Mouse (Mus musculus): ENCODE results near the gene Ap1b1.
A peak's percentile ranks its signal among the peaks of the same experiment; 100 is the strongest.

Ap1b1 gene

DNA sequence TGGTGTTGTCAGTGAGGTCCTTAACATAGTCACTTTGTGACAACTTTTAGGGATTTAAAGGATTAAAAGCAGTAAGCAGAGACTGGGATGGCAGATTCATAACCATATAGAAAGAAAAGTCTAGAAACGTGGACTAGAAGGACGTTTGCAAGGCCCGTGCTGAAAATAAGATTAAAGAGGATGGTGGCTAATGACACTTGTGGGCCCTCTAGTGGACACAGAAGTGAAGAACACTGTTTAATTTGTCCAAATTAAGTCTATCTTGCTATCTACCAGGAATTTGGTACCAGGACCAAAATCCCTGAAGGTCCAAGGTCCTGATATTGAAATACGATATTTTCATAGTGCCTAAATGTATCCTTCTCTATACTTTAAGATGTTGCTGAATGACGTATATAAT, 2.4 kb upstream of the Ap1b1 start:
- DNase-seq (ENCODE audit: low read depth, low spot score) = peak; percentile 52

DNA sequence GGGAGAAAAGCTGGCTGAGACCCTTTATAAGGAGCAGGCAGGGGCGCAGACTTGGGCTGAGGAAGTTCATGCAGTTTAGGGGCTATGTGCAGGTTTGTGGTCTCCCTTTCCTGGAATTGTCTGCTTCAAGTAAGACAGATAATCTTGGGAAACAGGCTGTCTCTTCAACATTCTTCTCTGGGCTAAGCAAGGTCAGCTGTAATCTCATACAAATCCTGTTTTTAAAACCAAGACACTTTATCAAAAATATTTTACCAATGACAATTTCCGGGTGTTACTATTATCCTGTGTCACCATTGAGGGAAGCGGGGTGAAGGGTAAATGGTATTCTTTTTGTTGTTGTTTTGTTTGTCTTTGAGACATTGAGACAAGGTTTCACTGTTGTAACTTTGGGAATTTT, 1.8 kb upstream of the Ap1b1 start:
- no peak for DNase-seq (ENCODE audit: low read depth, low spot score)

DNA sequence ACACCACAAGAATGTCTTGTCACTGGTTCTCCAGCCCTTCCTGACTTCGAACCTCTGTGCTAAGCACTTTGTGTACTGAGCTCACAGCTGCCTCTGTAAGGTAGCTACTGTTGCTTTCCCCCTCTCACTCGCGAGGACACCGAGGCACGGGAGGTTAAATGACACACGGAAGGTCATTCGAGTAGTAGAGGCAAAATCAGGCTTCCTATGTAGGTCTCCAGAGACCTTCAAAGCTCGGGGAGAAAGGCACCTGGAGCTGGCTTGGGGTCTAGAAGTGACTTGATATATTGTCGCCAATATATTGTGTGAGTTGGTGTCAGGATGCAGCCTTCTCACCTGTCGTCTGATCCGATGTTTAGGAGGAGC, 846 bp downstream of the Ap1b1 start:
- DNase-seq (ENCODE audit: low read depth, low spot score) = no peak

DNA sequence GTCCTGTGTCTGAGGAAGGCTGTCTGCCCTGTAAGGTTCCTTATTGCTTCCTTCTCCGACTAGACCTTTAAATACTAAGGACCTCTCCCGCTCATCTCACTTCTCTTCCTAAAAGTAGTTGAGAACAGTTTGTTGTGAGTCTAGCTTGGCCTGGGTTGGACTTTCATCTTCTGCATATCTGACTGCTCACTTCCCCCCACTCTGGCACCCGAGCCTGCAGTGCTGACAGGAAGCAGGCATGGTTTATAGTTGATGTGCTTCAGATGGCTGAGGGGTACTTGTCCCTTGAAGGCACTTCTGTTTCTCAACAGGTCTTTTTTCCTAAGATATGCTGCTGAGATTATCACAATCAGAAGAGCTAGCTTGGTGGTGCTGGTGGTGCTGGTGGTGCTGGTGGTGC, 2.6 kb downstream of the Ap1b1 start:
- no peak for DNase-seq (ENCODE audit: low read depth, low spot score)

DNA sequence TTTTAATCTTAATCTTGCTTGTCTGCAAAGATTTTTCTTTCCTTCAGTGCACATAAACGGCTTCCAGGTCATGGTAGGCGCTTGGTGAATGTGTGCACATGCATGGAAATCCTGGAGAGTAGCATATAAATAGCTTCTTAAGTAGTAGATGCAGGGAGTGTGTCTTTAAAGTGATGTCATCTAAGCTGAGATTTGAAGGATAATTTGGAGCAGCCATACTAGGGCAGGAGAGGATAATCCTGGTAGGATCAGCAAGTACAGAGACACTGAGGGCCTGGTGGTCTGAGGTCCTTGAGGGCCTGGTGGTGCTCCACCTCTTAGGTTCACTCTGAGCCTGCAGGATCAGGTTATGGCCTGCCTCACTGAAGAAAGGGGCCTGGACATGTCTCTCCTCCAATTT, 5.8 kb downstream of the Ap1b1 start:
- DNase-seq (ENCODE audit: low read depth, low spot score) = no peak

DNA sequence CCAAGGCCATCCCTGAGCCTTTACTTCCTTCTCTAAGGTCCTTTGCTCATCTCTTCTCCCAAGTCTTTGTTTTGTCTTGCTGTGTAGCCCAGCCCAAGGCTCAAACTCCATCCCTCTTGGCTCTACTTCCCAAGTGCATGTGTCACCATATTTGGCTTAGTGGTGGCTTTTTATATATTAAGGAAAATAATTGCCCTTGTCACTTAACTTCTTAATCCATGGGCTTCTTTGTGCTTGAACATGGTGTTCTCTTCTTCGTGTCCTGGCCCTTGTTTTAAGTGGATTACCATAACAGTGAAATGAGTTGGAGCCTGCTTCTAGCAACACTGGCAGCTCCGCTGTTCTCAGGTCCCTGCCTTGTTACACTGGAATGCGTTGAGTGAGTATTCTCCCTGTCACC, 9.1 kb downstream of the Ap1b1 start:
- no peak for DNase-seq (ENCODE audit: low read depth, low spot score)

DNA sequence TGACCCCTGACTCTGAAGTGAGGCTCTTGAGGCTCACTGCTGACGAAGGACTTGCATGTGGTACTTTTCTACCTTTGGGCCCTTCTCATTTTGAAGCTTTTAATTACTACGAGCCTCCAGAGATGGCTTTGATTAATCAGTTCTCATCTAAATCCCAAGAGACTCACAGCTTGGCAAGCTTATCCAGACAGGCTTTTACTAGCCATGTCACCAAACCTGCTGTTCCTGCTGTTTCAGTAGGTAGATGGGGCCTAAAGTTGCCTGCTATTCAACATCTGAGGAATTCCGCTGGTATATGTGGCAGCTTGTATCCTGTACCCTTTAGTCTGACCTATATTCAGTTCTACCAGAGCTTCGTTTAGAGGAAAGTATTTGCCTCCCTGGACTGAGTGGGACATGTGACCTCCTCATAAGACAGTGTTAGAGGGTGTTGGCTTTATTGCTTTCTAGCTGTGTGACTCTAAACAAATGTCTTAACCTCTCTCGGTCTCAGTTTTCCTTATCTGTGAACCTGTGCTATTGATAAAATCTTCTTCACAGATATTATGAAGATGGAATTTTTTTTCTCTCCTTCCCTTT, 10.1 kb downstream of the Ap1b1 start:
- DNase-seq (ENCODE audit: low read depth, low spot score) = no peak

DNA sequence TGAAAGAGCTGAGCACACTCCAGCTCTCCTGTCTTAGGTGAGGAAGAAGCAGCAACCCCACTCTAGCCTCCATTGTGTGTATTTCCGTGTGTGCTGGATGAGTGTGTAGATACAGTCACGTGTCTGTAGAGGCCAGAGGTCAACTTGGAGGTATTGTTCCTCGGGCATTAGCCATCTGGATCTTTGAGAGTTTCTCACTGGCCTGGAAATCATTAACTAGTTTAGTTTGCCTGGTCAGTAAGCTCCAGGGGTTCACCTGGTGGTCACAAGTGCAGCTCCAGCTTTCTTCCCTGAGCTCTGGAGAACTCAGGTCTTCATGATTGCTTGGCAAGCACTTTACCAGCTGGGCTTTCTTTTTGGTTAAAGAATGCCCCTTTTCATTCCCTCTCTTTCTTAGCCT, 11.7 kb downstream of the Ap1b1 start:
- peak; percentile 51 for DNase-seq (ENCODE audit: low read depth, low spot score)

DNA sequence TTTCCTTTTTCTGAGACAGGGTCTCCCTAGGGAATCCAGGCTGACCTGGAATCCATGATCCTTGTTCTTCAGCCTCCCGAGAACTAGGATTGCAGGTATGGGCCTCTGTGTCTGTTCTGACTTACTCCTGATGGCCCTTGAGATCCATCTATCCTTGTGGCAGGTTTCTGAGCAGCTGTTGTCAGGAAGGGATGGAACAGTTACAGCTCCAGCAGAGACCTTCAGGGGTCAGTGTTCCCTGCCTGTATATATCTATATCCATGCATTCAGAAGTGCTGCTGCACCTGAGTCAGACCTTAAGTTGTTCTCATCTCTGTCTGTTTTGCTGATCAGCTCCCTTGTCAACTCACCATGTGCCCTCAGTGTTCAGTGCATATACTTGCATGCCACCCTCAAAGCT, 12.1 kb downstream of the Ap1b1 start:
- DNase-seq (ENCODE audit: low read depth, low spot score) = no peak

DNA sequence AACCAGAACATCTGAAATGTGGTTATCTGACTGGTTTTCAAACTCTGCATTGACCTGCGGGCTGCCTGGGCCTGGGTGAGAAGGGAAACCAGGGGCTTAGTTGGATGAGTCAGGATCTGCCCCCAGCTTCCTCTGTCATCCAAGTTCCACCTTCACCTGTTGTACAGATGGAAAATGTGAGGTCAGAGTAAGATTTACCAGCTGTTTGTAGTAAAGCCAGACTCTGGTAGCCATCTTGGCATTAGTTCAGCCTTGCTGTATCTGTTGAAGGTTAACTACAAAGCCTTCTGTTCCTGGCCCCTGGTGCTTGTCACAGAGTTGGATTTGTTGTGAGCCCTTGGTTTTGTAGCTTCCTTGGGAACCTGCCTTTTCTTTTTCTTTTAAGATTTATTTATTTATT, 13.6 kb downstream of the Ap1b1 start:
- DNase-seq (ENCODE audit: low read depth, low spot score) = no peak

DNA sequence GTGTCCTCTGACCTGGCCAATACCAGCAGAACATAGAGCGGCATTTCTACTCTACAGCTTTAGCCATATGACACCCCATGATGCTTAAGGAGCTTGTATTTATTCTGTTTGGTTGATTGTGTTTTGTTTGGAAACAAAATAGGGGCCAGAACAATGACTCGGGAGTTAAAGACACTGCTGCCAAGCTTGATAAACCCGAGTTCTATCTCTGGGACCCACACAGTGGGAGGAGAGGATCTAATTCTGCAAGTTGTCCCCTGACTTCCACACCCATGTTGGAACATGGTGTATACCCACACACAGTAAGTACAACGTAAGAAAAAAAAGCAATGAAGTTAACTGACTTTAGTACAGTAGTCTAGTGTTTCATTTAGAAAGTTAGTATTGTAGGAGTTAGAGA, 16.2 kb downstream of the Ap1b1 start:
- no peak for DNase-seq (ENCODE audit: low read depth, low spot score)

DNA sequence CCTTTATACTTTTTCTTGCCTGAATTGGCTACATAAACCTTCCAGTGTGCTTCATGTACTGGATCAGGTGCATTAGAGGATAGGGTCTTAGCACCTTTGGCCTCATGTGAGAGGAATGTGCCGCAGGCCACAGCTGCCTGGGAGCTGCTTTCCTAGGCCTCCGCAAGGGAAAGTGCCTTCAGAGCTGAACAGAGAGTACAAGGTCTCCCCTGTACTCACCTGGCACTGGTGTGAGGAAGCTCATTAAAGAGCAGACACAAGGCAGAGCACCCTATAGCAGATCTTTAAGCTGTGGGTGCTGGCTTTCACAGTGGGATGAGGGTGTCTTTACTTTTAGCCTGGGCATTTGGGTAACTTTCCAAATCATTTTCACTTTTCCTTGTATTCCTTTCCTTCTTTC, 18.9 kb downstream of the Ap1b1 start:
- no peak for DNase-seq (ENCODE audit: low read depth, low spot score)

DNA sequence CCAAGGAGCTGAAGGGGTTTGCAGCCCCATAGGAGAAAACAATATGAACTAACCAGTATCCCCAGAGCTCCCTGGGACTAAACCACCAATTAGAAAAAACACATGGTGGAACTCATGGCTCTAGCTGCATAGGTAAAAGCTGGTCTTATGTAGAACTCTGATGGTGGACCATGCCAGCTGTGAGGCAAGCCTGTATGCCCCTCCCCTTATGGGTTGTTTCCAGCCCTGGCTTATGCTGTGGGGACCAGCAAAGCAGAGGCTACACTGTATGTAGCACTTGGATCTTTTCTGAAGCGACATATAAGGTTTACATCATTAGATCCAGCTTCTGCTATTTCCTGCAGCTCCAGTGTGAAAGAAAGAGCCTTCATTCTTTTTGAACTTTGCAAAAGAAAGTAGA, 20.6 kb downstream of the Ap1b1 start:
- no peak for DNase-seq (ENCODE audit: low read depth, low spot score)

DNA sequence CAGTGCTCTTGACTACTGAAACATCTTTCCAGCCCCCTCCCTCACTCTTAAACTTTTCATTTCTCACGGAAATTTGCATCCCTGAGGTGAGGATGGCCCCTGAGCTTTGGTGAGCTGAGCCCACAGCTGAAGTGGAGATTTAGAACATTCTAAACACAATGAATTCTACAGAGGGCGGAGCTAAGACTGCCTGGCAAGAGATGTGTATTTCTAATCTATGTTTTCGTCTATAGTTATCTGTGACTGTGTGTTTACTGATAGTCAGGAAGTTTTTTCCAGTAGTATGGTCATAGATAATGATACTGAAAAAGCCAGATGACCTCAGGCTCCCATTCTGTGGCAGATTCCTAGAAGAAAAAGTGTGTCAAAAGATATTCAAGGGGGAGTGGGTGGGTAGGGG, 22.2 kb downstream of the Ap1b1 start:
- no peak for DNase-seq (ENCODE audit: low read depth, low spot score)

DNA sequence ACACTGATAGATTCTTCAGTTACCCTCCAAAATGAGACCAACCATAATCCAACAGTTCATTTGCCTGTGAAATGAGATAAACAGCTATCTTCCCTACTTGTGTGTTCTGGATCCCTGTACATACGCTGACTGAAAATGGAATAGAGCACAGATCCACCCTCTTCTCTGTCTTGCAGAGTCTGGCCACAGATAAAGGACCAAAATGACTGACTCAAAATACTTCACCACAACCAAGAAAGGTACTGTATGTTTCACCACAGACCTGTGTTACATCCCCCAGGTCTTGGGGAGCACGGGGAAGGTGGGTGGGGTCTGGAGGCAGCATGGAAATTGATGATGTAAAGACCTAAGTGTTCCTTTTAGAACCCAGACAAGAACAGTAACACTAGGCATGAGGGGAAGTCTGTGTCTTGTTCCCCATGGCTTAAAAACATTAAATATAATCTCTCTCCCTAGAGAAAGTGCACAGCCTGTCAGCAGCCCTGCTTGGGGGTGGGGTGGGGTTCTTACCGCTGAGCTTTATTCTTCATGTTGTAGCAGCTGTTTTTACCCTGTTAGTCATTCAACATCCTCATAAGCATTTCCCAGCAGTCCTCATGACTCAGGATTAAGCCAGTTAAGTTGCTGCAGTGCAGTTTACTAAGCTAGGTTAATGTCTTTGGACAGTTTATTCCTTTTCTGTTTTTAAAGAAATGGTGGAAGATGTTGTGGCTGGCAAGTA, 22.9 kb downstream of the Ap1b1 start:
- DNase-seq (ENCODE audit: low read depth, low spot score) = no peak

DNA sequence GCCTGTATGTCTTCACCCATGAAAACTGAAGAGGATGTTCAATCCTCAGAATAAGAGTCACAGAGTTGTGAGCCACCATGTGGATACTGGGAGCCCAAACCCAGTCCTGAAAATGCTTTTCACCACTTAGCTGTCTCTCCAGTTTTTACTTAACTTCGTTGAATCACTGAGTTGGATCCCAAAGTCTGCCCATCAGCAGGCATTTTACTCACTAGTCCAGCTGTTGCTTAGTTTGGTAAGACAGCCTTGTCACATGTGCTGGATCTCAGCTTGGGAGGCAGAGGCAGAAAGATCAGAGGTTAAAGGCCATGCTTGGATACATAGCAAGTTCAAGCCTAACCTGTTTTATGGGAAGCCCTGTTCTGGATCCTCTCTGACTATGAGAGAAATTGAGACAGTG, 23.6 kb downstream of the Ap1b1 start:
- DNase-seq (ENCODE audit: low read depth, low spot score) = no peak

DNA sequence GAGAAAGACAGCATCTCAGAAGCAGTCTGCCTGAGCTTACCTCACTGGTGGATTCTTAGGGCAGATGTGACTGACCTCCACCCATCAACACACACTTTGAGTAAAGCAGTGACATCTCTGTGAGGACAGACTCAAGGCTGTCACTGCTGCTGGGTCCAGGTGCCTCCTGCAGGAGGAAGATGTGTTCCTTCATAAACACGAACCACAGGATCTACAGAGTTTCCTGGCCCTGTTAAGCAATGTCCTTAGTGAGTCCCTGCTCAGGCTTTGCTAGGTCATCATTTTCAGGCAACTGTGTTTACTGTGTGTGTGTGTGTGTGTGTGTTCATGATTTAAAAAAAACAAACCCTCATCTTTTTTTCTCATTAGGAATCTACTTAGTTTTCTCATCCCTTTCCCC, 24.9 kb downstream of the Ap1b1 start:
- no peak for DNase-seq (ENCODE audit: low read depth, low spot score)

DNA sequence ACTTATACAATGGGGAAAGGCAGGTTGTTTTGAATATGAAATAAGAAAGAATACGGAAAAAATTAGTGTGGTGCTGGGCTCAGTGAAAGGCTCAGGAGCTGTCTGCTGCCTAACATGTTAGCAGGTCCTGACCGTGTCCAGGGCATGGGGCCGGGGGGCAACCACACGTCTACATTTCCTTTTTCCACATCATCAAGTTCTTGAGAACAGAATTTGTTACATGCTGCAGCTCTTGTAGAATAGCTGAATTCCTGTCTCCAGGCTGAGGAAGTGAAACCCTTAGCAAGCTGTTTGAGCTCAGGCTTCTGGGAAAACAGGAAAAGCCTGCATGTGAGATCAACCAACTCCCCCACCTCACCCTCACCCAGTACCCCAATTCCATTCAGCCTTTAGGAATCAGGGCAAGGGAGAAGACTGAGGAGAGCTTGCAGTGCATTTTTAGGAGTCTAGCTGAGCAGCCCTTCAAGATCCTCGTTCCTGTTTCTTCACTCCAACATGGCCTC, 25.6 kb downstream of the Ap1b1 start:
- no peak for DNase-seq (ENCODE audit: low read depth, low spot score)

DNA sequence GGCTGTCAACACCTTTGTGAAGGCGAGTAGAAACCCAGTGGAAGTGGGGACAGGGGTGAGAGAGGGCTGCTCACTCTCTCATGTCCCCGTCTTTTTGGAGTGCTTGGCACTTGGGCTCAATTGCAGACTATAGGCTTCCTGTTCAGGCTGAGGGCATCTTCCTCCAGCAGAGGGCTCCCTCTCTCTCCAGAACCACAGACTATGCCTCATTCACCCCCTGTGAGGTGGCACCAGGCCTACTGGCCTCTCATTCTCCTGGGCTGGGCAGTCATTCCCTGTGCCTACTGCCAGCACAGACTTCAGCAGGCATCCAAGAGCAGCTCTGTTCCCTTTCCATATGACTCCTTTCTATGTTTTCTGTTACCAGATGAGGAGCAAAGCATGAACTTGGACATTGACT, 29.1 kb downstream of the Ap1b1 start:
- DNase-seq (ENCODE audit: low read depth, low spot score) = peak; percentile 9

DNA sequence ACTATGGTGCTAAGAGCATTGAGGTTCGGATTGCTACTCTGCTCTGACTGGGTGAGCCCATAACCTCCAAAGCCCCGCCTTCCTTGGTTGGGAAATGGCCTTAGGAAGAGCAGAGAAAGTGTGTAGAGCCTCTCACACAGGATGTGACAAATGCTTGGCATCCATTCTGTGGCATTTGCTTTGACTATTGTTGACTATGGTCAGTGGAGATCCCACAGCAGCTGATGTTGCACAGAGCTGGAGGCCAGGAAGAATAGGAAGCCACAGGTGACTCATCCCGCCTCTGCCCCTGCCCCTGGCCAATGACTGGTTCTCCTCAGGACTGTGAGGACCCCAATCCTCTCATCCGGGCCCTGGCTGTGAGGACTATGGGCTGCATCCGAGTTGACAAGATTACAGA, 29.7 kb downstream of the Ap1b1 start:
- no peak for DNase-seq (ENCODE audit: low read depth, low spot score)

DNA sequence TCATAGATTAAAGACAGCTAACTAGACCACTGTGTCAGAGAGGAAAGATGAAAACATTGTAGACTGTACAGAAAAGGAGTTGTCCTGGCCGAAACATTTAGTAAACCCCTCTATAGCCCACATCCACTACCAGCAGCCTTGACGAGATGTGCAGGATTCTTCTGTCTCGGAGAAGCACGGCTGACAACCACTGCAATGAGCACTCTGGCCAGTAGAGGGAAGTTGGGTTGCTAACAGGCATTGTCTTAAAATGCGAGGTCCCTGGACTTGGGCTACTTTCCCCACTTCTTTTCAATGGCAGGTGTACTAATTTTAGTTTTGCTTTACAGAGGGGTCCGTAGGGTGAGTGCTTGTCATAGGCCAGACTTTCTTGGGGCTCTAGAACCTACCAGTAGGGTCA, 30.9 kb downstream of the Ap1b1 start:
- no peak for DNase-seq (ENCODE audit: low read depth, low spot score)

DNA sequence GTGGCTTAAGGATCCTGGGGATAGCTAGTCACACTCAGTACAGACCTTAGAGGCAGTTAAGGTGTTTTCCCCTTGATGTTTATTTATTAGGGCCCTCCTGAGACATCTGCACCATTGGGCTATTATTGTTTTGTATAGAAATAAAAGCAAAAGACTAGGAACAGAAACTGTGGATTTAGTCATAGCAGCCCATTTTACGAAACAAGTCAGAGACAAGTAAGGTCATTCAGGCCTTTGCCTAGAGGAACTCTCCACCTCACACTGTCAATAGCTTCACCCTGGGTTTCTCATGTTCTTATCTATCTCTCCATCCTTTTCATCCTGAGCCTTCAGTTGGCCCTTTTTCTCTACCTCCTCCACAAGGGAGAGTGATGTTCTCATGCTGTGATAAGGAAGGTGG, 38.5 kb downstream of the Ap1b1 start:
- no peak for DNase-seq (ENCODE audit: low read depth, low spot score)

DNA sequence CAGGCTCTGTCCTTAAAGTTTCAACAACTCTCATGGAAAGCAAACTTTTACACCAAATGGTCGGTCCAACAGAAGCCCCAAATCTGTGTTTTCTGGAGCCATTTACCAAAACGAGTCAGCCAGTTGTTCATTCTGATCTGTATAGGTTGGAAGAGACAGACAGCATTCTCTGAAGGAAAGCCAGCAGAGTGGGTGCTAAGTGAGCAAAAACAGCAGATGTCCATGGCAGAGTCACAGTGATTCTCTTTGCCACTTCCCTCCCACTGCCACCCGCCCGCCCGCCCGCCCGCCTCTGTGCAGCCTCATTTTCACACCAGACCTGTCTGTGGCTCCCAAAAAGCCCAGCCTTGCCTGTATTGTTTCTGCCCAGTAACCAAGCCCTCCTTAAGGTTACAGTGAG, 41.6 kb downstream of the Ap1b1 start:
- DNase-seq (ENCODE audit: low read depth, low spot score) = no peak

DNA sequence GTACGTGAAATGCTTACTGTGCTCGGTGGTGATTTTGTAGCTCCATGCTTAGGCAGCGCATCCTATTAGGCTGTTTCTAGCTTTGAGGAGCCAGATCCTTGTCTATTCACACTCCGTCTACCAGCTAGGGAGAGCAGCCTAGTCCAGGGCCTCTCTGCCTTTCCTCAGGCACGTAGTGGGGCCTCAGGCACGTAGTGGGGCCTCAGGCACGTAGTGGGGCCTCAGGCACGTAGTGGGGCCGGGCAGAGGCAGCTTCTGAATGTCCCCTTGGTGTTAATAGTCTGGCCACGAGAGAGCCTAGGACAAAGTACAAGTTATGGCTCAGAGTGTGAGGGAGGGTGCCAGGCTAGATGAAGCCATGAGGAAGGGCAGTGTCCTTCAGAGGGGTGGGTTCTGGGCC, 46.1 kb downstream of the Ap1b1 start:
- DNase-seq (ENCODE audit: low read depth, low spot score) = no peak
